Mouse (Mus musculus) liver, adult 2 months (tissue): ENCODE data around the gene Tex28.
"Not testable (repeated sequence)": the region's sequence is repeated elsewhere in the genome, so short reads cannot be mapped to it uniquely, and the experiment has no call there.

Experiments used
- CTCF ChIP-seq: fragments of 200-500 bp; IDR thresholded peaks from 2 replicates; pipeline ENCODE4 v1.5.1; 2011; ENCODE audit warnings: low read depth, low read length, control low read depth
- POLR2A ChIP-seq: fragments of 200-500 bp; IDR thresholded peaks from 2 replicates; pipeline ENCODE4 v1.6.1; 2011; ENCODE audit warnings: low read length, control low read depth; ENCODE audit not compliant: insufficient read depth; ENCODE audit errors: extremely low read depth

DNA sequence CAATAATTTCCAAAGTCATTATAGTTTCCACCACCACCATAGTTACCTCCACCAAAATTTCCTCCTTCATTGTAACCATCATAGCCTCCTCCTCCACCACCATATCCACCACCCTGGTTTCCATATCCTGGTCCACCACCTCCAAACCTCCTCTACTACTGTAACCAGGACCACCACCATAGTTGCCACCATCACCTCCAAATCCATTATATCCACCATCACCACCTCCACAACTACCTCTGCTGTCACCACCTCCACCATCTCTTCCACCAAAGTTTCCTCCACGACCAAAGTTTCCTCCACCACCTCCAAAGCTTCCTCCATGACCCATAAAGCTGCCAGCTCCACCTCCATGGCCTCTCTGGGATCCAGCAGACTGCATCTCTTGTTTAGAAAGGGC lies 32.4 kb downstream of the Tex28 start, which contains the start of gene Mecp2:
- not testable (repeated sequence) for TF ChIP-seq CTCF, POLR2A
